Mouse (Mus musculus): ENCODE data around the gene Rtn4r. TPM values are rescaled to one million over a fixed set of nuclear protein-coding genes. Genes with fewer than 3 reads are reported as not detected.

Rtn4r gene
- polyA plus RNA-seq, 1 experiment from 2014 or later = 4.7 TPM

- H3K9me3 ChIP-seq = no peaks in the 10 kb centered on the region
- peaks cover 22% of the 10 kb centered on the region for H3K4me1 ChIP-seq (replicated peaks)
- ATAC-seq = peak; percentile 38
- H3K4me2 ChIP-seq (replicated peaks) = peak overlapping the region; percentile 98
- whole genome bisulfite sequencing = 2% methylated on average over 52 of the region's 52 CpGs
- no peak overlapping the region for H3K27ac ChIP-seq
- no peaks in the 10 kb centered on the region for H3K36me3 ChIP-seq
- peak overlapping the region; percentile 67 for H3K4me3 ChIP-seq (replicated peaks)
- H3K9ac ChIP-seq = peak overlapping the region; percentile 58
- H3K27me3 ChIP-seq (replicated peaks) = peaks cover 24% of the 10 kb centered on the region
Observed at GRCm38 (mm10) chr16:18127871-18128563, 575 bp downstream of the Rtn4r start.

- ATAC-seq = no peak
- H3K27me3 ChIP-seq (replicated peaks) = peaks cover 24% of the 10 kb centered on the region
- H3K4me3 ChIP-seq (replicated peaks) = peak overlapping the region; percentile 67
- H3K9me3 ChIP-seq = no peaks in the 10 kb centered on the region
- peak overlapping the region; percentile 98 for H3K4me2 ChIP-seq (replicated peaks)
- 73% methylated on average over 6 of the region's 6 CpGs for WGBS
- H3K27ac ChIP-seq = no peak overlapping the region
- H3K36me3 ChIP-seq = no peaks in the 10 kb centered on the region
- H3K4me1 ChIP-seq (replicated peaks) = peaks cover 23% of the 10 kb centered on the region
- no peak overlapping the region for H3K9ac ChIP-seq
Observed at GRCm38 (mm10) chr16:18128564-18128935, 1.1 kb downstream of the Rtn4r start.

- Histone ChIP-seq H3K36me3 (no peaks in the 10 kb centered on the region), H3K27me3 (replicated peaks) (peaks cover 24% of the 10 kb centered on the region), H3K27ac (no peak overlapping the region), H3K9ac (no peak overlapping the region), H3K9me3 (no peaks in the 10 kb centered on the region), H3K4me3 (replicated peaks) (no peak overlapping the region), H3K4me1 (replicated peaks) (peaks cover 23% of the 10 kb centered on the region), H3K4me2 (replicated peaks) (no peak overlapping the region)
- ATAC-seq = no peak
- WGBS = 69% methylated on average over 5 of the region's 5 CpGs
Observed at GRCm38 (mm10) chr16:18129413-18129812, 2.0 kb downstream of the Rtn4r start.

GRCm38 (mm10) chr16:18130288-18130687 lies 2.8 kb downstream of the Rtn4r start:
- 45% methylated on average over 4 of the region's 4 CpGs for WGBS

GRCm38 (mm10) chr16:18130705-18131104 lies 3.3 kb downstream of the Rtn4r start:
- Histone ChIP-seq H3K9ac (no peak overlapping the region), H3K27ac (0 out of 2 replicates have a peak overlapping the region, but pooled peaks have one; percentile 37), H3K27me3 (replicated peaks) (peaks cover 24% of the 10 kb centered on the region), H3K4me2 (replicated peaks) (no peak overlapping the region), H3K9me3 (no peaks in the 10 kb centered on the region), H3K4me1 (replicated peaks) (peaks cover 27% of the 10 kb centered on the region), H3K36me3 (no peaks in the 10 kb centered on the region), H3K4me3 (replicated peaks) (no peak overlapping the region)
- no peak for ATAC-seq

More at GRCm38 (mm10) chr16:18130288-18130687, 2.8 kb downstream of the Rtn4r start:
- Histone ChIP-seq H3K27ac (0 out of 2 replicates have a peak overlapping the region, but pooled peaks have one; percentile 37), H3K9ac (no peak overlapping the region), H3K9me3 (no peaks in the 10 kb centered on the region), H3K4me3 (replicated peaks) (no peak overlapping the region), H3K4me2 (replicated peaks) (no peak overlapping the region), H3K36me3 (no peaks in the 10 kb centered on the region), H3K4me1 (replicated peaks) (peaks cover 27% of the 10 kb centered on the region), H3K27me3 (replicated peaks) (peaks cover 24% of the 10 kb centered on the region)
- ATAC-seq = no peak

GRCm38 (mm10) chr16:18131245-18131939 lies 4.0 kb downstream of the Rtn4r start:
- no peak overlapping the region for H3K4me3 ChIP-seq (replicated peaks)
- peaks cover 21% of the 10 kb centered on the region for H3K27me3 ChIP-seq (replicated peaks)
- no peak overlapping the region for H3K27ac ChIP-seq
- ATAC-seq = no peak
- H3K9ac ChIP-seq = no peak overlapping the region
- peaks cover 27% of the 10 kb centered on the region for H3K4me1 ChIP-seq (replicated peaks)
- no peaks in the 10 kb centered on the region for H3K36me3 ChIP-seq
- 82% methylated on average over 11 of the region's 11 CpGs for WGBS
- no peak overlapping the region for H3K4me2 ChIP-seq (replicated peaks)
- H3K9me3 ChIP-seq = no peaks in the 10 kb centered on the region

GRCm38 (mm10) chr16:18132026-18132425 lies 4.6 kb downstream of the Rtn4r start:
- Histone ChIP-seq H3K4me1 (replicated peaks) (peaks cover 26% of the 10 kb centered on the region), H3K4me3 (replicated peaks) (no peak overlapping the region), H3K36me3 (no peaks in the 10 kb centered on the region), H3K9me3 (no peaks in the 10 kb centered on the region), H3K27ac (no peak overlapping the region), H3K4me2 (replicated peaks) (no peak overlapping the region), H3K27me3 (replicated peaks) (peaks cover 17% of the 10 kb centered on the region), H3K9ac (no peak overlapping the region)
- 92% methylated on average over 1 of the region's 1 CpGs for WGBS
- no peak for ATAC-seq

GRCm38 (mm10) chr16:18132575-18132974 lies 5.1 kb downstream of the Rtn4r start:
- Histone ChIP-seq H3K27ac (no peak overlapping the region), H3K9ac (no peak overlapping the region), H3K36me3 (no peaks in the 10 kb centered on the region), H3K4me3 (replicated peaks) (no peak overlapping the region), H3K4me1 (replicated peaks) (peaks cover 26% of the 10 kb centered on the region), H3K9me3 (no peaks in the 10 kb centered on the region), H3K4me2 (replicated peaks) (no peak overlapping the region), H3K27me3 (replicated peaks) (peaks cover 17% of the 10 kb centered on the region)
- no peak for ATAC-seq
- WGBS = 80% methylated on average over 3 of the region's 3 CpGs

- Histone ChIP-seq H3K9me3 (no peaks in the 10 kb centered on the region), H3K27me3 (replicated peaks) (peaks cover 12% of the 10 kb centered on the region), H3K27ac (no peak overlapping the region), H3K4me3 (replicated peaks) (no peak overlapping the region), H3K4me2 (replicated peaks) (no peak overlapping the region), H3K9ac (no peak overlapping the region), H3K36me3 (no peaks in the 10 kb centered on the region), H3K4me1 (replicated peaks) (peaks cover 20% of the 10 kb centered on the region)
- WGBS = 85% methylated on average over 5 of the region's 5 CpGs
- ATAC-seq = no peak
Observed at GRCm38 (mm10) chr16:18133133-18133920, 5.9 kb downstream of the Rtn4r start.

GRCm38 (mm10) chr16:18135196-18135595 lies 7.8 kb downstream of the Rtn4r start:
- no peak overlapping the region for H3K27ac ChIP-seq
- ATAC-seq = 0 out of 2 replicates have a peak, but pooled peaks have one; percentile 14
- no peaks in the 10 kb centered on the region for H3K9me3 ChIP-seq
- H3K27me3 ChIP-seq (replicated peaks) = no peaks in the 10 kb centered on the region
- no peaks in the 10 kb centered on the region for H3K36me3 ChIP-seq
- H3K9ac ChIP-seq = no peak overlapping the region
- 81% methylated on average over 5 of the region's 5 CpGs for WGBS
- no peak overlapping the region for H3K4me2 ChIP-seq (replicated peaks)
- no peak overlapping the region for H3K4me3 ChIP-seq (replicated peaks)
- peaks cover 16% of the 10 kb centered on the region for H3K4me1 ChIP-seq (replicated peaks)

- Histone ChIP-seq H3K27ac (no peak overlapping the region), H3K4me3 (replicated peaks) (no peak overlapping the region), H3K4me2 (replicated peaks) (no peak overlapping the region), H3K9me3 (no peaks in the 10 kb centered on the region), H3K9ac (no peak overlapping the region), H3K27me3 (replicated peaks) (no peaks in the 10 kb centered on the region), H3K36me3 (no peaks in the 10 kb centered on the region), H3K4me1 (replicated peaks) (peaks cover 10% of the 10 kb centered on the region)
- 65% methylated on average over 7 of the region's 7 CpGs for WGBS
- peak; percentile 39; the same call in 1 of the 2 replicates for ATAC-seq
Observed at GRCm38 (mm10) chr16:18136015-18136414, 8.6 kb downstream of the Rtn4r start.

GRCm38 (mm10) chr16:18144201-18144600 lies 16.8 kb downstream of the Rtn4r start:
- Histone ChIP-seq H3K9me3 (no peaks in the 10 kb centered on the region), H3K4me2 (replicated peaks) (no peak overlapping the region), H3K9ac (no peak overlapping the region), H3K27ac (no peak overlapping the region), H3K36me3 (no peaks in the 10 kb centered on the region), H3K4me3 (replicated peaks) (no peak overlapping the region), H3K4me1 (replicated peaks) (0 out of 2 replicates have a peak, but pooled peaks cover 3% of the 10 kb centered on the region), H3K27me3 (replicated peaks) (no peaks in the 10 kb centered on the region)
- ATAC-seq = peak; percentile 72
- WGBS = 63% methylated on average over 8 of the region's 8 CpGs
